Mouse (Mus musculus) monocyte, adult 5-6 weeks (primary cell): ENCODE results near the gene Ecm2. TPM values are rescaled to one million over a fixed set of nuclear protein-coding genes. Genes with fewer than 3 reads are reported as not detected.

Experiments used
- ATAC-seq: fragments of 153-309, 156-312 bp; replicated peaks from 2 replicates; pipeline ENCODE4 v1.8.0; 2017; ENCODE audit warnings: mild to moderate bottlenecking; ENCODE audit not compliant: low TSS enrichment, insufficient number of reproducible peaks, severe bottlenecking, poor library complexity, low FRiP score
- total RNA-seq: library from RNA; stranded (forward); fragments of 200-1000, 200-491, 200-594 nt; gene quantifications from 3 replicates; pipeline ENCODE4 v1.2.3, GENCODE M21; 2017

The Ecm2 gene
- total RNA-seq, 1 experiment from 2014 or later: not detected

DNA sequence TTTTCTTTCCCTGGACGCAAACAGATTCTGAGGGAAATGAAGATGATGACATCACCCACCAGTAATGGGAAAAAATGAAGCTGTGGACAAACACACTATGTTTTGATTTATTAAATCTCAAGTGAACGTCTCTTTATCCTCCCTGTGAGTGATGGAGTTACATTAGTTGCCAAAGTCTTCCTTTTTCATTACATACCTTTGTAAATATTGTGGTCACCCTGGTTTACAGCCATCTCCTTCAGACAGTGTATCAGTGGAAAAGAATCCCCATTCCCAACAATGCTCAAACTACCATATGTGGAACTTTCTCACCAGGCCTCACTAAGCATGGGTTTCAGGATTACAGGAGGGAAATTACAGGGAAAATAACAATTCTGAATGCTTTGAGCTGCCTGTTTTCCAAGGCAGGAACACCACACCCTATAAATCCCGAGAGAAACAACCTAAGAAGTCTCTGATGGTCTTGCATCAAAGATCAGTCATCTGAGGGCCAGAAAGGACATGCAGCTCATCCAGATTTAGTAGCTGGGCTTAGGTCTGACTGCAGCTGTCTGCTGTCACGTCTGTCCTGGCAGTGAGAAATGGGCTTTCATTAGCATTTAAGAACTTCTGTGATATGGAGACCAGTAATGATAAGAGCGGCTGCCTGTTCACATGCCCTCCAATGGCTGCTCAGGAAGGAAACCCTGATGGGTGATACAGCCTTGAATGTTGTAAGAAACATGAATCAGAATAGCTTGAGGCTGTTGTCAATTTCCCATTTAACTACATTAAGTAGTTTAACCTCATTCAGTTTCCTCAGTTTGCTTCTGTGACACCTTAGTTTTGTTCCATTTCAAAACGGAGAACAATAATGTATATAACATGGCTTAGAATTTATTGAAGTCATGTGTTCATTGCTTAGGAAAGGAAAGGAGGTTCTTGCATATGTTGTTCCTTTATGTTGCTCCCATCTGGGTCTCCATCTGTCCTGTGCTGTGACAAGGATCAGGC is 11.9 kb upstream of the Ecm2 start, which contains the start of gene Tes3-ps:
TSS of gene Tes3-ps (plus strand) at position 943 of the 993 bp plus-strand sequence.
- no peak for ATAC-seq

DNA sequence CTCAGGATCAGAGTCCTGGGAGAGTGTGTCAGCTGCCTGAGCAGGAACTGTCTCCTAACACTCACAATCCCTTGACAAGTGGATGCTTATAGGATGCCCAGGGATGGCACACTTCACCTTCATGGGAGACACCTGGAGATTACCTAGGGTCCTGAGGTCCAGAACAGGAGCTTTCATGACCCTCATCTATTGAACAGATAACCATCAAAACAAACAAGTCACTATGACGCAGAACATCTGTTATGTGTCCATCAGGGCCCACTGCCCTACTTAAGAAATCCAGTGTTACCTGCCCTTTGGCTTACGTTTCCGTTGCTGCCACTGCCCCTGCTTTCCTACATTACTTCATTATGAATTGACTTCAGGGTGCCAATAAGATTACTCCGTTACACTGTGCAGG is 1.2 kb downstream of the Ecm2 start:
- ATAC-seq: no peak

DNA sequence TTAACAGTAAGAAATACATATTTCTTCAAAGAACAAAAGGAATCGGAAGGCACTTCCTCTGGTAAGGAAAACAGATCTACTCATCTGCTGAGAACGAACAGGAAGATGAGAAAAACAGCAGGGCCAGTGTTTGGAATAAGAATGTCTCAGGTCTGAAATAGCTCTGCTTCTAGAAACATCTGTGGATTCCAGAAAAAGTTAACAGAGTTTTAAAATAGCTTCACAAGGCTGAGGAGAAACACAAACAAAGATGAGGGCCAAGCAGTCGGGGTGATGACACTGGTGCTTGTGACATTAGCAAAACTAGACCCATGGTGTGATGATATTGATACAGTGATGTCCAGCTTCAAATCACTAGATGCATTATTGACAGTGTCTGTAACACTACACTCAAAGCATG is 2.6 kb downstream of the Ecm2 start:
- no peak for ATAC-seq

DNA sequence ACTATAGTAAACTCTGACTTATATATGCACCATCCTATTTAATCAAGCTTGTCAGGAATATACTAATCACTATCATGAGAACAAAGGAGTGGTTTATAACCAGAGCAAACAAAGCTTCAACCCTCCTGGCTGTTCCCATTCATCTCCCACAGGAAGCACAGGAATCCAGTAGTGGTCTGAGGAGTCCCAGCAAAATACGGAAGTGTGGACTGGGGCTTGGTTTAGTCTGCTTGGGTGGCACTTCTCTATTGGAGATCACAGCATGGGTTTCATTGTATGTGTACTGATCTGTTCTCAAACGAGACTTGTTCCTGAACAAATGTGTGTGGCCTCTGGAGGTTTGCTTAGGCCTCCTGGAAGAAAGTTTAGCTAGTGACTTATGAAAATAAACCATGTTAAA is 14.2 kb downstream of the Ecm2 start:
- no peak for ATAC-seq

DNA sequence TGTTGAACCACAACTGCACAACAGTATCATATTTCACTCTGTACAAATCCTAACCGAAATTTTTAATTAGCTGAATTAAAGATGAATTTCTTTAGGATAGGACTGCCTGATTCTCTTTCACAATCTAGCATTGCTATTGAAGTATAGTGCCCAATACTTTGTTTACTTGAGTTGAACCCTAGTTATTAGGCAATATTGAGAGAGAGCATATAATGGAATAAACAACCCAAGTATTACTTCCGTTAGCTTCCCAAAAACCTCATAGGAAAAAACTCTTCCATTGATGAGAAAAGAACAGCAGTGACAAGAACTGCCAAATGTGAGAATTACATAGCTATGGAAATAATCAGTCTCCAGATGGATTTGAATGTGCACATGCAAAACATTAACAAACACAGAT is 21.6 kb downstream of the Ecm2 start:
- no peak for ATAC-seq

DNA sequence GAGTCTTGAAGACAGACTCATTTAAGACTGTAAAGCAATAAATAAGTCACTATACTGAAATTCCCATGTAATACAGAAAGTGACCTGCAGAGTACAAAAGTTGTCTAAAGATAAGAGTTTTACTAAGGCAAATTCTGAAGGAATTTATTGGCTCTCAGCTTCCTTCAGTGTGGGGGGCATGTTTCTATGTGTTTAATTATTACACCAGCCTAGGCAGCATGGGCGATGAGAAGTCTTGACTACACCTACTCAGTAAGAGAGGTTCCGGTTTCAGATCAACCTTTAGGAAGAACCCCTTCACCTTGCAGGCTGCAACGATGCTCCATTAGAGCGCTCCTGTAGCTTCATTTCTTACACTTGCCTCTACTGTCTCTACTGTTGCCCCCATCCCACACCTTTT is 26.0 kb downstream of the Ecm2 start:
- no peak for ATAC-seq

DNA sequence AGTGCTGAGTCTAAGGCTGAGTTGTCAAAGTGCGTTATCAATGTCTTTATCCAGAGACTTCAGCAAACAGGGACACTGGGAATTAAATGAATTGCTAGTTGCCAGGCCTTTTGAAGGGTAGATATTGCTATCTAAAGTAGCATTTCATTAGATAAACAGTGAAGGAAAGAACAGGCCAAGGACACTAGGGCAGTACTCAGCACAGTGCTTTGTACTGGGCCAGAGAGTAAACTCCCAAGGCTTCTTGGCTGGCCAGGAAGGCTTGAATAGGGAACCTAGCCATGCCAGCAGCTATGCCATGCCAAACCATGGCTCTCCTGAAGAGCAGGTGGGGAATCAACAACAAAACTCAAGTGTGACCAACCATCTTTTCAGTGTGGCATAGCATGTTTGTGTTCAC is 32.3 kb downstream of the Ecm2 start:
- no peak for ATAC-seq

DNA sequence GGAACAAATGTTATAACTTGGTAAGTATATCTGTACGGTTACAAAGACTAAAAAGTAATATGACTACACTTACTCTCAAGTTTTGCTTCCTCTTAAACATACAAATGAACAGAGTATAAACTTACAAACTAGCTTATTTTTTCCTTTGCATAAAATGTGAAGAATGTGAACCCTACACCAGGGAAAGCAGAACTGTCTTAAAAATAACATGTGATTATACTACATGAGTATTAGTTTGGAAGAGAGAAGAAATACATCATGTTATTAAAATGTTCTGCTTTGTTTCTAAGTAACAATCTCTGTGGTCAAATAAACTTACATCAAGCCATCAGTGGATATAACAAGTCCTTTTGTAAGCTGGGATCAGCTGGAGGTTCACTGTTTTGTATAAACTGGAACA is 34.1 kb downstream of the Ecm2 start:
- ATAC-seq: no peak

DNA sequence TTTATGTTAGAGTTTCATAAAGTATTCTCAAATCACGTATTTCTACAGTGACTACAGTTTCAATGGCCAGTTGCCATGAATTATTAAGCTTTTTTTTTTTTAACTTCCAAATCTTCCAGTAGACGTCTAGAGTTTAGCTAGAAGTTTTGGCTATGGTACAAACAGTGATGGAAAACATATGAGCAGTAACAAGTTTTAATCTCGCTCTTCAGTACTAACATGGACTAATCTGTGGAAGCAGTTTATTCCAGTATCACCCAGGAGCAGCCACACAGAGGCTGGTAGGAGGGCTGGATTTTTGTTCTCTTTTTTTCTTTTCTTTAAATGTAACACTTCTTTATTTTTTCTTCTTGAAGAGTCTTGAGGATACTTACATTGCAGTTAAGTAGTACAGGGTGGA is 39.7 kb downstream of the Ecm2 start, which contains the start of gene Aspn:
TSS of gene Aspn (plus strand) at position 165 of the 400 bp plus-strand sequence.
- ATAC-seq: no peak

DNA sequence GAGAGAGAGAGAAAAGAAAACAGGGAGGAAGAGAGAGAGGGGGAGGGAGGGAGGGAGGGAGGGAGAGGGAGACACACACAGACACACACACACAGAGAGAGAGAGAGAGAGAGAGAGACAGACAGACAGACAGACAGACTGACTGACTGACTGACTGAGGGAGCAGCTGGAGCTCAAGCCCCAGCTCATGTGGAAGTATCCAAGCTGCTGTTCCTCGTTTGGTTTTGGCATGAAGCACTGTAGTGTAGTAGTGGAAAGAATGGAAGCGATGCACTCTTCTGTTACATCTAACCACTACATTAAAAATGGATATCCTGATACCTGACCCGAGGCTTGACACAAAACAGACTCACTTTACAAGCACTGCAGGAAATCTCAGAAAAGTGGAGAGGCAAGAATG is 41.0 kb downstream of the Ecm2 start:
- ATAC-seq: no peak

DNA sequence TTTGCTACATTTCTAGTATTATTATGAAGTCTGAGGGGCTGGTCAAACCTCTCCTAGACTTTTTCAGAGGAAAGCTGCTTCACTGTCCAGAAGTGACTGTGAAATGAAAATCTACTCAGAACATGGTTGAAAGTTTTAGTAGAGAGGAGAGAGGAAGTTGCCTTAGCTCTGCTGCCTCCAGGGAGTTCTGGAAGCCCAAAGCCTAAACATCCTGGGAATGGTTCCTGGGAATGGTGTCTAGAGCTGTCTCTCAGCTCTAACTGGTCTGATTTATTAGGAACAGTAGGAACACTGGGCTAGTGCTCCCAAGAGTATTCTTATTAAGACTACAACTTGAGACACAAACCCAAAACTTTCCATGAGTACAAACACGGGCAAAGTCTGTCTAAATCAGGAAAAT is 41.9 kb downstream of the Ecm2 start:
- no peak for ATAC-seq

DNA sequence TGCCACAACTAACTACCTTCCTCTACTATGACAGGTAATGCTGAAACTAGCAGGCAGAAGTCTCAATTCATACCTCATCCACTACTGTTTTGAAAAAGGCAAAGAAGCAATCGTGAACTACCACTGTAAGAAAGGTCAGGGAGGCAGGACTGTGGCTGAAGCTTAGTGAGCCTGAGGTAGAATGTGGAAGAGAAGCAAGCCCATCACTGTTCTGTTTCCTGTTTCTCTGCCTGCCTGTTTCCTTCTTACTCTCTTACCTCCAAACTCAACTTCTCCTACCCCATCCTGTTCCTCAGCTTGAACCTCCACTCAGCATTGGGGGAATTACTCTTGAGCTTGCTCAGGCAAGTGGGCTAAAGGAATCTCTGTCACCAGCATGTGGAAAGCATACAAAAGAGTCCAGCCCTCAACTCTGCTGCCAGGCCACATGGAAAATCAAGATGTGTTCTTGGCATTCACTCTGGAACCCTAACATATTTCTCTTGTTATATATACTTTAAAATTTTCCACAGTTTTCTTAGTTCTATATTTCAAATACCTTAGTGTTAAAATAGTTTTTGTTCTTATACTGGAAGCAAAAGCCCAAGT is 43.0 kb downstream of the Ecm2 start:
- no peak for ATAC-seq

DNA sequence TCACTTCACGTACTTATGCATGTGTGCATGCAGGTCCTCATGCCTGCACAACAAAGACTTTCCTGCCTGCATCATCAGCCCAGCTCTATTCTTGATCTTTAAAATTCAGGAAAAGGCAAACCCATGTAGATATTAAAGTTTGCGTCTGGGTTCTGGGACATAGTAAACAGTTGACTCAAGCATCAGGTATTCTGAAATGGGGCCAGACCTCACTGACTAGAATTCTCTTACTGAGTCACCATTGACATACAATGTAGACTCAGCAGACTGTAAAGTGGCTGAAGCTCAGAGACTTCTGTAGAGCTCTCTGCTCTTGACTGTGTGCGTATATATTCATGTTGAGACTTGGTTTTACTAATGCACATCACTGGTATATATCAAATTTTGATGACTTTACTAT is 45.0 kb downstream of the Ecm2 start:
- ATAC-seq: no peak

DNA sequence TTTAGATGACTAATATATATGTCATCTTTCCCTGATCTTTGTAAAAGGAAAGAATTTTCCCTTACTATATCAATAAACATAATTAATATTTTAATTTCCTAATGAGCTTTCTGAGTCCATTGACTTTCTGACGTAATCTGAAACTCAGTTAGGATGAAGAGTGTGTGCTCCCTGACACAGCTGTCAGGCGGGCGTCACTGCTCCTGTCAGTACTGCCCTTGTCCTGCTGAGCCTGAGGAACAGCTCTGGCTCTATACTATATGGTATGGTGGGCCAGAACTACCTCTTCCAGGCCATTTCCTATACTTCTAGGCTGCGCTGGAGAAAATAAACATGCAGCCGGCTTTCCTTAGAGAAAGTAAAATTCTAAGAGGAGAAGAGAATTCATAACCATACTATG is 49.9 kb downstream of the Ecm2 start:
- ATAC-seq: no peak

DNA sequence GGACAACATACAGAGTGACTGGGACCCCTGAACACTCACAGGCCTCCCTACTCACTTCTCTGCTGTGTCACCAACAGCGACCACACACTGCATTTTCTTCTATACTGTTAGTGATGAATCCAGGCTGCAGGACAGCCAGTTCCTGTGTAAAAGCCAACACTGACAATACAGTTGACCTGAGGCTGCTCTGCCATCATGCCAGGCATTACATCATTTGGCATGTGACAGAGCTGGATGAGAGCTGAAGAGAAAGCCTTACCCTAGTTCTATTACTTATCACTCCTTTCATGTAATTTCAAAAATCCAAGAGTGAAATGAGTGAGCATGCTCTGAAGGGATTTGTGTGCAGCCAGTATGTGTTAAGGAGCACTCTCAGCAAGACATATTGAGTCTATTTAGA is 51.6 kb downstream of the Ecm2 start:
- no peak for ATAC-seq

DNA sequence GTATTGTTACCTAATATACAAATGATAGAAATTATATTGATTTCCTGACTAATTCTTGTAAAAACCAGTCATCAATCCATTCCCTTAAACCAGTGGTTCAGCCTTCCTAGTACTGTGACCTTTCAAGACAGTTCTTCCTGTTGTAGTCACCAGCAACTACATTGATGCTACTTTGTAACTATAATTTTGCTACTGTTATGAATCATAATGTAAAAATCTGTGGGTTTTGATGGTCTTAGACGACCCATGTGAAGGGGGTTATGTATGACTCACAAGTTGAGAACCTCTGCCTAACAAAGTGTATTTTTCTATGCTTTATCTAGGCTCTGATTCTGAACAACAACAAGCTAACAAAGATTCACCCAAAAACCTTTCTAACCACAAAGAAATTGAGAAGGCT is 52.3 kb downstream of the Ecm2 start:
- ATAC-seq: no peak

DNA sequence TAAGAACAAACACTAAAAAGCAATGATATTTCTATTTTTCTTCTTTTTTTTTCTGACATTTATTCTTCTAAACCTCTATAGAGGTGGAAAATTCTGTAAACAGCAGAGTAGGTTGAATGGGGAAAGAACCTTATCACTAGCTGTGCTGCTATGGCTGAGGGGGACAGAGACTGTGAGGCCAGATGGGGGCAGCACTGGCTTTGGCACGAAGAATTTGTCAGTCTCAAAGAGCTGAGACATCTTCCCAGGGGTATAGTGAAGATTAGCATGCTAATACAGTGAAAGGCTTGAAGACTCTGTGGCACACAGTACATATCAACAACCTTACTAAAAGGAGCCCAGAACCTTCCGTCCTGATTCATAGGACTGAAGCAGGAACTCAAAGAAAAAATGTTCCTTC is 54.6 kb downstream of the Ecm2 start:
- no peak for ATAC-seq

DNA sequence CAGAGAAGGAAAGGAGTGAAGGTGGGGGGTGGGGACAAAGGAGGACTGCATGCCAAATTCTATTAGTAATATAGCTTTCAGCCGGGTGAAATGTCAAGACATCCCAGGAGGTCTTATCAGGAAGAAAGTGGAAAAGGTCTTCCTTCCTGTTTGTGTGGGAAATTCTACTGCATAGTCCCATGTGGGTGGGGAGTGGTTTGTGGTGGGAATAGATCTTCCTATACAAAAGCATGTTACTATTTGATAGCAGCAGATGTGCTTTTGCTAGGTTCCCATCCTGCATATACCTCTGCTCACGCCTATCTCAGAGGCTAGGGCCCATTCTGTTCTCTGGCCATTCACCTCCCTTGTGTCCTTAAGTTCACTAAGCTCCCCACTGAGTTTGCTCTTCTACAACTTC is 56.3 kb downstream of the Ecm2 start:
- ATAC-seq: no peak

DNA sequence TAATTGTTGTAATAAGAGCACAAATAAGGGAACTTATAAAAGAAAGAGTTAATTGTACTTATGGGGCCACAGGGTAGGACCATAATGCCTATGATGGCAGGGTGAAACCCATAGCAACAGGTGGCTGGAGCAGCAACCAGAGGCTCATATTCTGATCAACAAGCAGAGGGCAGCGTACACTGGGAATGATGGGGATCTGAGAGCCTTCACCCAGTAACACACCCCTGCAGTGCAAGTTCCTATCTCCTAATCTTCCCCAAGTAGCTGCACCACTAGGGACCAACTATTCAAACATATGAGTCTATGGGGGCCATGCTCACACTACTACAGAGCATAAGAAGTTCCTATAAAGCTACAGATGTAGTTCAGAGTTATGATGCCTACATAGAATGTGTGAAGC is 59.7 kb downstream of the Ecm2 start:
- ATAC-seq: no peak

DNA sequence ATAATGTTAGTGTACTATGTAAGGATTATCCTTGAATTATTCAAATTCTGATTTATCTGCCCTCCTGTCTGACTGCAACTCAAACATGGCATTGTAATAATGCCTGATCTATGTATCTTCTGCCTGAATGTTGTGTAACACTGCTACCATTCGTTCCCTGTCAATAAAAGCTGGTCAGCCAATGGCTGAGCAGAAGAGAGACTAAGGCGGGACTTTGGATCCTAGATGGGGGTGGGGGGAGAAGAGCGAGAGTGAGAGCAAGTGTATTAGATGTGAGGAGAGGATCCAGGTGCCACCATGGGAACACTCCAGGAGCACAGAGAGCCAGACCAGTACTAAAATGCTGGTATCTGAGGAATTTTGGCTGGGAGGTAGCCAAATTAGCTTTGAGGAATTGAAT is 65.8 kb downstream of the Ecm2 start:
- no peak for ATAC-seq
